Mouse (Mus musculus) inflammation-experienced regulatory T-cells (primary cell): Measurements from ENCODE around the gene Hnrnpa1. TPM values are rescaled to one million over a fixed set of nuclear protein-coding genes. Genes with fewer than 3 reads are reported as not detected.

Source experiments
- polyA plus RNA-seq, 2 experiments: library from polyadenylated mRNA; unstranded; fragments of 100-300 nt; shearing (Covaris generic); gene quantifications; one replicate each; pipeline ENCODE4 v1.2.1; 2017

Hnrnpa1 gene
- polyA plus RNA-seq, result 100 to 1,000 TPM; 122 to 140 TPM

GRCm38 (mm10) chr15:103240160-103241028, at the start of gene Hnrnpa1:
Gene Hnrnpa1 (plus strand): TSS chr15:103240432.

GRCm38 (mm10) chr15:103239685-103240159, 510 bp upstream of the Hnrnpa1 start, which contains the start of gene Cbx5:
Gene Cbx5 (minus strand): TSS chr15:103239816.

GRCm38 (mm10) chr15:103257790-103258728, 17.8 kb downstream of the Hnrnpa1 start, which contains the start of gene Nfe2:
Gene Nfe2 (minus strand): TSS chr15:103258403.

GRCm38 (mm10) chr15:103272419-103273279, 32.4 kb downstream of the Hnrnpa1 start, which contains the start of gene Copz1:
Gene Copz1 (plus strand): TSS chr15:103272714.

Other genes with a start within 250 kb of the Hnrnpa1 start
- 1 to 10 TPM in 1 of 2 experiments, under 1 TPM in 1; 0.17 to 2.6 TPM for gene Hoxc8, start 249.8 kb upstream of the Hnrnpa1 start, polyA plus RNA-seq
- not detected for gene Hoxc6, start 242.2 kb upstream of the Hnrnpa1 start, polyA plus RNA-seq
- gene Hoxc4, start 221.5 kb upstream of the Hnrnpa1 start, polyA plus RNA-seq, result not detected
- 10 to 100 TPM in 1 of 2 experiments, 1 to 10 TPM in 1; 8.5 to 10.6 TPM for gene Smug1, start 73.3 kb upstream of the Hnrnpa1 start, polyA plus RNA-seq
- 10 to 100 TPM; 14.4 to 14.5 TPM for gene Cbx5, start 616 bp upstream of the Hnrnpa1 start, polyA plus RNA-seq
- 1 to 10 TPM; 1.2 to 1.9 TPM for gene Nfe2, start 18.0 kb downstream of the Hnrnpa1 start, polyA plus RNA-seq
- gene Copz1, start 32.3 kb downstream of the Hnrnpa1 start, polyA plus RNA-seq, result 100 to 1,000 TPM; 150 to 183 TPM
- gene Gpr84, start 70.2 kb downstream of the Hnrnpa1 start, polyA plus RNA-seq, result not detected
- under 1 TPM in 1 of 2 experiments, not detected in 1; 0.45 TPM for gene Zfp385a, start 99.7 kb downstream of the Hnrnpa1 start, polyA plus RNA-seq
- 1 to 10 TPM; 4.4 to 6.0 TPM for gene Itga5, start 126.3 kb downstream of the Hnrnpa1 start, polyA plus RNA-seq
- not detected for gene Gtsf1, start 190.0 kb downstream of the Hnrnpa1 start, polyA plus RNA-seq
- not detected for gene Gtsf2, start 208.0 kb downstream of the Hnrnpa1 start, polyA plus RNA-seq
- 100 to 1,000 TPM; 130 to 134 TPM for gene Nckap1l, start 213.4 kb downstream of the Hnrnpa1 start, polyA plus RNA-seq